Mouse (Mus musculus) regulatory T cell (primary cell): ENCODE data around the gene Ppil6.

ENCODE experiments used
- in situ Hi-C: fragments of 300-600 bp; cut with MboI, MseI; formaldehyde crosslinking; loops from one replicate; pipeline ENCODE4 v1.15.1; 2025; ENCODE audit warnings: high pct_unique_total_duplicates

The Ppil6 gene

GRCm38 (mm10) chr10:41520410-41520673 lies 30.1 kb downstream of the Ppil6 start:
- in situ Hi-C loops: no loop called here

GRCm38 (mm10) chr10:41523386-41523785 lies 33.1 kb downstream of the Ppil6 start:
- in situ Hi-C loops: no loop called here

- in situ Hi-C loops: no loop called here
These were observed 35.5 kb downstream of the Ppil6 start for GRCm38 (mm10) chr10:41525696-41526095.

GRCm38 (mm10) chr10:41529972-41530371 lies 39.7 kb downstream of the Ppil6 start:
- in situ Hi-C loops: no loop called here

- in situ Hi-C loops: no loop called here
These were observed 45.8 kb downstream of the Ppil6 start for GRCm38 (mm10) chr10:41535991-41536390.

- in situ Hi-C loops: no loop called here
These were observed 46.5 kb downstream of the Ppil6 start for GRCm38 (mm10) chr10:41536714-41537113.

- in situ Hi-C loops: no loop called here
These were observed 47.2 kb downstream of the Ppil6 start for GRCm38 (mm10) chr10:41537226-41537982.

GRCm38 (mm10) chr10:41537983-41538330 lies 47.7 kb downstream of the Ppil6 start:
- in situ Hi-C loops: no loop called here

GRCm38 (mm10) chr10:41538986-41539385 lies 48.7 kb downstream of the Ppil6 start:
- in situ Hi-C loops: no loop called here

GRCm38 (mm10) chr10:41542057-41542456 lies 51.8 kb downstream of the Ppil6 start:
- in situ Hi-C loops: no loop called here

GRCm38 (mm10) chr10:41543439-41543838 lies 53.2 kb downstream of the Ppil6 start:
- in situ Hi-C loops: no loop called here

GRCm38 (mm10) chr10:41543844-41544243 lies 53.6 kb downstream of the Ppil6 start:
- in situ Hi-C loops: no loop called here

GRCm38 (mm10) chr10:41544481-41545190 lies 54.4 kb downstream of the Ppil6 start:
- in situ Hi-C loops: no loop called here

GRCm38 (mm10) chr10:41545224-41545755 lies 55.1 kb downstream of the Ppil6 start:
- in situ Hi-C loops: no loop called here

- in situ Hi-C loops: no loop called here
These were observed 56.3 kb downstream of the Ppil6 start for GRCm38 (mm10) chr10:41546396-41547165.

- in situ Hi-C loops: no loop called here
These were observed 60.5 kb downstream of the Ppil6 start for GRCm38 (mm10) chr10:41550711-41551110.

GRCm38 (mm10) chr10:41552319-41552718 lies 62.1 kb downstream of the Ppil6 start:
- in situ Hi-C loops: no loop called here

- in situ Hi-C loops: no loop called here
These were observed 62.8 kb downstream of the Ppil6 start for GRCm38 (mm10) chr10:41552847-41553589.

- in situ Hi-C loops: no loop called here
These were observed 63.5 kb downstream of the Ppil6 start for GRCm38 (mm10) chr10:41553711-41554110.

- in situ Hi-C loops: no loop called here
These were observed 64.8 kb downstream of the Ppil6 start for GRCm38 (mm10) chr10:41555081-41555480.

GRCm38 (mm10) chr10:41558401-41558800 lies 68.2 kb downstream of the Ppil6 start:
- in situ Hi-C loops: no loop called here
